ENCODE assay signal across 7 mouse cellular contexts in the genomic region with DNA sequence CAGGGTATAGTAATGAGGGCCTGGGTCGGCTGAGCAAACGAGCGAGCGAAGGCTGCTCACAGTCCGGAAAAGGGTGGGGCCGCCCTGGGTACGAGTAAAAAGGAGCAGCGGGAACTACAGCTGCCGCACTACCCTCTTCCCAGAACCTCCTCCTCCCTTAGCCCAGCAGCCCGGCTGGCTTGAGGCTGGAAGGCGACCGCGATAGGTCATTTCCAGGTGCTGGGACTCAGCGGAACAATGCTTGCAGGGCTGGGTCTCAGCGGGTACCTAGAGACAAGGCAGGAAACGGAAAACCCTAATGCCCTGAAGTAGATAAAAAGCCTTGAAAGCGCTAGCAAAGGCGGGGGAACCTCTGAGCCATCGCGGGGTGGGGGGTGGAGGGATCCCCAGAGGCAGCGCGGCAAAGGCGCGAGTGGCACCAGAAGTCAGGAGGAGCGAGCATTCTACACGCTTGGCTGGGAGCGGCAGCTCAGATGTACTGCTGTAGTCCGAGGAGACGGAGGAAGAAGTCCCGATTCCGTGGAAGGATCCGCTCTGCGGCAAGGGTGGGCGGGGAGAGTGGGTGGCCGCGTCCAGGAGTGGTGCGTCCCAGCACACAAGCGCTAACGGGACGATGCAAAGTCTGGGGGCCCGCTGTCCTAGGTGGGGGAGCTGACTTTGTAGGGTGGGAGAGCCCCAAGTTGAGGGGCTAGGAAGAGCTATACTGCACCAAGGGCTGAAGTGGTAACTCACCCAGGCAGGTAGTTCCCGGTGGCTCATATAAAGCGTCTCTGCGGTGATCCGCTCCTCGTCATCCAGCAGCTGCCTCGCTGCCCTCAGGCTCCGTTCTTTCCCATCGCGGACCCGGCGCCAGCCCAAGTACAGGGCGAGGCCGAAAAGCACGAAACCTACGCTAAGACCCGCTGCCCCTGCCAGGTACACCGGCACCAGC. TPM values are rescaled to one million over a fixed set of nuclear protein-coding genes. Genes with fewer than 3 reads are reported as not detected.
A peak's percentile ranks its signal among the peaks of the same experiment; 100 is the strongest.
DNase-seq lines count a peak whose midpoint lies in the region; ATAC-seq lines count a peak whose summit lies in the region.

No protein-coding gene starts in this region.

- DNase-seq in MEL-GATA-1-ER (ENCODE audit: extremely low read depth, low read depth): peak; percentile 68
- peak; percentile 68 for DNase-seq in heart, postnatal 4 days
- peak; percentile 61 for DNase-seq in left cerebral cortex, postnatal 4 days
- peak; percentile 55 for DNase-seq in mesoderm, embryonic 11.5 days (ENCODE audit: low read depth, low spot score)
- DNase-seq in right cerebral cortex, postnatal 4 days: peak; percentile 49

- peak; percentile 45 for ATAC-seq in erythroid progenitor cell, adult 5-6 weeks (replicated peaks; ENCODE audit: low FRiP score, poor library complexity, severe bottlenecking)

- no peaks in the 10 kb centered on the region for H3K4me1 ChIP-seq in brown adipose tissue, adult 24 weeks (ENCODE audit: control insufficient read depth, insufficient read depth, insufficient read length, low read length)

- peak overlapping the region; percentile 21 for H3K27ac ChIP-seq in brown adipose tissue, adult 24 weeks (replicated peaks; ENCODE audit: low read depth, low read length)

- intact Hi-C loops in left cerebral cortex, postnatal 4 days (cut with DNase I): no loop called here

- peak overlapping the region; percentile 80 for H3K4me3 ChIP-seq in brown adipose tissue, adult 24 weeks (ENCODE audit: insufficient read depth, low read depth, low read length)

RNA-seq across cellular contexts. Expression of a gene that starts 0.7 kb away (rescaled TPM):
- polyA plus RNA-seq in brown adipose tissue, adult 24 weeks (2012; ENCODE audit: insufficient read depth, insufficient read length, missing spikeins): 31.6 and 35.5 TPM in 2 replicates
- total RNA-seq in erythroid progenitor cell, adult 5-6 weeks (2015; ENCODE audit: low replicate concordance): 23.4 and 27.2 TPM in 2 replicates
- total RNA-seq in erythroid progenitor cell, adult 5-6 weeks (2017; ENCODE audit: low replicate concordance): 29.7 and 30.8 TPM in 2 replicates
- total RNA-seq in heart, postnatal 4 days (2021): 10 to 100 TPM; 28.4 to 31.3 TPM
- 10 to 100 TPM; 13.7 to 16.3 TPM for total RNA-seq in left cerebral cortex, postnatal 4 days (2021)

RNA-seq across cellular contexts. Expression of a gene that starts 22.6 kb away (rescaled TPM):
- 4.7 TPM in 2 replicates for polyA plus RNA-seq in brown adipose tissue, adult 24 weeks (2012; ENCODE audit: insufficient read depth, insufficient read length, missing spikeins)
- total RNA-seq in erythroid progenitor cell, adult 5-6 weeks (2015; ENCODE audit: low replicate concordance): 0.72 and 2.9 TPM in 2 replicates
- total RNA-seq in erythroid progenitor cell, adult 5-6 weeks (2017; ENCODE audit: low replicate concordance): 5.9 and 6.4 TPM in 2 replicates
- 1 to 10 TPM; 6.9 to 8.3 TPM for total RNA-seq in heart, postnatal 4 days (2021)
- 10 to 100 TPM; 14.0 to 15.2 TPM for total RNA-seq in left cerebral cortex, postnatal 4 days (2021)

RNA-seq across cellular contexts. Expression of a gene that starts 24.1 kb away (rescaled TPM):
- polyA plus RNA-seq in brown adipose tissue, adult 24 weeks (2012; ENCODE audit: insufficient read depth, insufficient read length, missing spikeins): 1,628 and 2,018 TPM in 2 replicates
- total RNA-seq in erythroid progenitor cell, adult 5-6 weeks (2015; ENCODE audit: low replicate concordance): 1,611 and 1,688 TPM in 2 replicates
- 704 and 1,169 TPM in 2 replicates for total RNA-seq in erythroid progenitor cell, adult 5-6 weeks (2017; ENCODE audit: low replicate concordance)
- total RNA-seq in heart, postnatal 4 days (2021): 1,000 to 10,000 TPM; 2,410 to 2,531 TPM
- 1,000 to 10,000 TPM; 2,825 to 2,926 TPM for total RNA-seq in left cerebral cortex, postnatal 4 days (2021)

RNA-seq across cellular contexts. Expression of a gene that starts 26.5 kb away (rescaled TPM):
- polyA plus RNA-seq in brown adipose tissue, adult 24 weeks (2012; ENCODE audit: insufficient read depth, insufficient read length, missing spikeins): 13.5 and 24.5 TPM in 2 replicates
- 4.0 TPM in 1 of 2 replicates, not detected in the other for total RNA-seq in erythroid progenitor cell, adult 5-6 weeks (2015; ENCODE audit: low replicate concordance)
- 0.51 TPM in 1 of 2 replicates, not detected in the other for total RNA-seq in erythroid progenitor cell, adult 5-6 weeks (2017; ENCODE audit: low replicate concordance)
- 1 to 10 TPM; 3.7 TPM for total RNA-seq in heart, postnatal 4 days (2021)
- total RNA-seq in left cerebral cortex, postnatal 4 days (2021): 10 to 100 TPM; 61.7 to 65.2 TPM

RNA-seq across cellular contexts. Expression of a gene that starts 31.1 kb away (rescaled TPM):
- 1,414 and 1,508 TPM in 2 replicates for polyA plus RNA-seq in brown adipose tissue, adult 24 weeks (2012; ENCODE audit: insufficient read depth, insufficient read length, missing spikeins)
- 353 and 444 TPM in 2 replicates for total RNA-seq in erythroid progenitor cell, adult 5-6 weeks (2015; ENCODE audit: low replicate concordance)
- total RNA-seq in erythroid progenitor cell, adult 5-6 weeks (2017; ENCODE audit: low replicate concordance): 506 and 519 TPM in 2 replicates
- 100 to 1,000 TPM; 616 to 628 TPM for total RNA-seq in heart, postnatal 4 days (2021)
- 100 to 1,000 TPM; 499 to 509 TPM for total RNA-seq in left cerebral cortex, postnatal 4 days (2021)

Comparison
In these comparisons a context has a peak if more than half of its experiments do, and no peak if none do; other contexts are left out.
1. Peak in every context shown above with its lines: DNase-seq, ATAC-seq, H3K4me3 ChIP-seq and H3K27ac ChIP-seq.